Comparison of ENCODE assay signal across 29 mouse cellular contexts in genomic region chr19:18661683-18662082, GRCm38 (mm10). TPM values are rescaled to one million over a fixed set of nuclear protein-coding genes. Genes with fewer than 3 reads are reported as not detected.
A peak's percentile ranks its signal among the peaks of the same experiment; 100 is the strongest.
DNase-seq lines count a peak whose midpoint lies in the region; ATAC-seq and TF ChIP-seq lines count a peak whose summit lies in the region.
"Had no signal": no experiment of that assay in that cellular context is flagged by ENCODE, and none has a peak within 500 bp of the region (broad histone marks: within the 10 kb centered on the region; RNA-seq: fewer than 3 reads in every experiment).

No protein-coding gene starts in this region.

- H3K9ac ChIP-seq in MEL (ENCODE audit: control insufficient read depth, low read depth, low read length, poor library complexity, severe bottlenecking), result no peak overlapping the region
- no peak overlapping the region for H3K9ac ChIP-seq in liver, postnatal 0 days (replicated peaks)
- H3K9ac ChIP-seq: embryonic facial prominence, embryonic 15.5 days; heart, embryonic 13.5 days; hindbrain, embryonic 13.5 days; limb, embryonic 15.5 days; lung, embryonic 15.5 days; neural tube, embryonic 13.5 days had no signal

- H3K79me2 ChIP-seq in MEL (ENCODE audit: control insufficient read depth, insufficient read depth, low read length, poor library complexity), result peaks cover 2% of the 10 kb centered on the region; the same call in 1 of the 2 replicates

- peak; percentile 78 for ATAC-seq in erythroblast, adult 5-6 weeks (replicated peaks; ENCODE audit: low FRiP score, poor library complexity, severe bottlenecking)
- peak; percentile 56 for ATAC-seq in liver, postnatal 0 days
- ATAC-seq: inflammation-experienced regulatory T-cells, adult 6 months; midbrain, embryonic 16.5 days had no signal

- H3K4me3 ChIP-seq in MEL (ENCODE audit: control insufficient read depth in 1 of 2, insufficient read depth in 1 of 2, low read depth in 2 of 2, low read length in 2 of 2), result no peak overlapping the region
- H3K4me3 ChIP-seq in liver, postnatal 0 days (ENCODE audit: low read depth, low read length), result no peak overlapping the region
- H3K4me3 ChIP-seq: embryonic facial prominence, embryonic 15.5 days; forebrain, embryonic 10.5 days; heart, adult 2 months; heart, embryonic 13.5 days; hindbrain, embryonic 13.5 days; left cerebral cortex, adult 2 months; limb, embryonic 15.5 days; lung, embryonic 15.5 days; myocyte; neural tube, embryonic 13.5 days had no signal

- TF ChIP-seq CTCF in MEL (IDR thresholded peaks at IDR 0.05 in 2 of 3, conservative IDR thresholded peaks at IDR 0.05 in 1 of 3; ENCODE audit: control insufficient read depth in 1 of 3, insufficient read depth in 1 of 3, low read depth in 2 of 3, low read length in 3 of 3, poor library complexity in 1 of 3, severe bottlenecking in 1 of 3), result no peak
- TF ChIP-seq CTCF in liver, postnatal 0 days (IDR thresholded peaks at IDR 0.05; ENCODE audit: low read depth), result no peak

- no peaks in the 10 kb centered on the region for H3K9me3 ChIP-seq in MEL (replicated peaks; ENCODE audit: insufficient read depth, low read length)
- no peaks in the 10 kb centered on the region for H3K9me3 ChIP-seq in liver, postnatal 0 days (ENCODE audit: low read length)
- H3K9me3 ChIP-seq: embryonic facial prominence, embryonic 15.5 days; forebrain, embryonic 10.5 days; heart, embryonic 13.5 days; hindbrain, embryonic 13.5 days; limb, embryonic 15.5 days; lung, embryonic 15.5 days; neural tube, embryonic 13.5 days had no signal

- DNase-seq in gastrocnemius, postnatal 25 days, result peak; percentile 31
- DNase-seq in gastrocnemius, postnatal 14 days, result no peak
- DNase-seq in MEL (ENCODE audit: low read depth, low spot score), result peak; percentile 45
- DNase-seq in liver, postnatal 0 days, result no peak
- no peak for DNase-seq in adrenal gland, postnatal 25 days
- DNase-seq in adrenal gland, adult 18-20 months (ENCODE audit: low spot score in 2 of 2), result no peak
- DNase-seq: adrenal gland, postnatal 10 days; cerebellum, adult 9-10 months; heart, adult 2 months; heart, postnatal 14 days; kidney, adult 18-20 months; kidney, postnatal 4 days; left cerebral cortex, postnatal 4 days; lung, postnatal 36 days; retina, postnatal 1 day; right cerebral cortex, postnatal 25 days; spleen, adult 18-20 months had no signal

- intact Hi-C loops in gastrocnemius, postnatal 14 days (cut with DNase I; ENCODE audit: low total_unique reads), result no loop called here

- 34% methylated on average over 1 of the region's 1 CpGs for WGBS in liver, postnatal 0 days (ENCODE audit: insufficient replicate concordance)

- no peak overlapping the region for H3K27ac ChIP-seq in MEL (ENCODE audit: control insufficient read depth, low read depth, low read length)
- H3K27ac ChIP-seq in liver, postnatal 0 days (ENCODE audit: low read depth), result no peak overlapping the region
- H3K27ac ChIP-seq: forebrain, embryonic 10.5 days; heart, adult 2 months; heart, embryonic 13.5 days; hindbrain, embryonic 13.5 days; left cerebral cortex, adult 2 months; lung, embryonic 15.5 days; neural tube, embryonic 13.5 days had no signal

- H3K27me3 ChIP-seq in MEL (ENCODE audit: control insufficient read depth in 1 of 2, insufficient read depth in 2 of 2, low read length in 2 of 2), result no peaks in the 10 kb centered on the region
- H3K27me3 ChIP-seq in liver, postnatal 0 days (ENCODE audit: insufficient read depth, low read length), result no peaks in the 10 kb centered on the region
- H3K27me3 ChIP-seq: embryonic facial prominence, embryonic 15.5 days; heart, embryonic 13.5 days; hindbrain, embryonic 13.5 days; limb, embryonic 15.5 days; lung, embryonic 15.5 days; neural tube, embryonic 13.5 days had no signal

- H3K4me2 ChIP-seq in liver, postnatal 0 days (ENCODE audit: low read depth, low read length), result no peak overlapping the region
- H3K4me2 ChIP-seq: embryonic facial prominence, embryonic 15.5 days; heart, embryonic 13.5 days; hindbrain, embryonic 13.5 days; limb, embryonic 15.5 days; lung, embryonic 15.5 days; neural tube, embryonic 13.5 days had no signal

- H3K36me3 ChIP-seq in MEL (ENCODE audit: control insufficient read depth in 1 of 2, insufficient read depth in 2 of 2, low read length in 2 of 2), result peaks cover 0 to 13% of the 10 kb centered on the region in 2 experiments; a peak in 2 of 4 replicates
- H3K36me3 ChIP-seq in liver, postnatal 0 days (replicated peaks; ENCODE audit: insufficient read depth, low read length), result no peaks in the 10 kb centered on the region
- H3K36me3 ChIP-seq: embryonic facial prominence, embryonic 15.5 days; forebrain, embryonic 10.5 days; heart, embryonic 13.5 days; hindbrain, embryonic 13.5 days; limb, embryonic 15.5 days; lung, embryonic 15.5 days; neural tube, embryonic 13.5 days had no signal

- no peak for TF ChIP-seq RAD21 in MEL (IDR thresholded peaks at IDR 0.05; ENCODE audit: low read depth, low read length)

- no peak for TF ChIP-seq POLR2A in MEL (IDR thresholded peaks at IDR 0.05; ENCODE audit: control insufficient read depth in 1 of 2, insufficient read depth in 1 of 2, low read depth in 1 of 2, low read length in 2 of 2, poor library complexity in 1 of 2)

- no peak for TF ChIP-seq EP300 in MEL (IDR thresholded peaks at IDR 0.05; ENCODE audit: low read depth in 1 of 2, low read length in 2 of 2)
- TF ChIP-seq EP300 in liver, postnatal 0 days (IDR thresholded peaks at IDR 0.05; ENCODE audit: low read depth), result no peak

- peaks cover 0 to 8% of the 10 kb centered on the region in 2 experiments; a peak in 2 of 4 replicates for H3K4me1 ChIP-seq in MEL (ENCODE audit: control insufficient read depth in 1 of 2, insufficient read depth in 2 of 2, low read length in 2 of 2)
- no peaks in the 10 kb centered on the region for H3K4me1 ChIP-seq in liver, postnatal 0 days (ENCODE audit: insufficient read depth)
- H3K4me1 ChIP-seq: embryonic facial prominence, embryonic 15.5 days; forebrain, embryonic 10.5 days; heart, embryonic 13.5 days; hindbrain, embryonic 13.5 days; limb, embryonic 15.5 days; lung, embryonic 15.5 days; neural tube, embryonic 13.5 days had no signal

TF ChIP-seq in MEL, 35 proteins besides CTCF, POLR2A, EP300 and RAD21 (continues in another document):
- TF ChIP-seq MYC (IDR thresholded peaks at IDR 0.05; ENCODE audit: low read depth, low read length) (no peak), MAX (IDR thresholded peaks at IDR 0.05; ENCODE audit: low read length) (no peak), USF2 (IDR thresholded peaks at IDR 0.05; ENCODE audit: borderline replicate concordance in 1 of 2, insufficient read depth in 1 of 2, low read depth in 1 of 2, low read length in 2 of 2) (no peak), CHD2 (IDR thresholded peaks at IDR 0.05; ENCODE audit: low read length) (no peak), UBTF (IDR thresholded peaks at IDR 0.05; ENCODE audit: borderline replicate concordance, insufficient read depth, low read depth, low read length) (no peak), ZNF384 (IDR thresholded peaks at IDR 0.05; ENCODE audit: low read depth, low read length) (no peak)

RNA-seq across cellular contexts. Expression of gene Carnmt1, which starts 8.9 kb away (rescaled TPM):
- 100 to 1,000 TPM in 1 of 2 experiments, 10 to 100 TPM in 1; 93.9 to 131 TPM for total RNA-seq in gastrocnemius, postnatal 25 days (2021)
- total RNA-seq in gastrocnemius, postnatal 14 days (2021), result 10 to 100 TPM; 69.3 to 72.8 TPM
- total RNA-seq in MEL (2012; rRNA removed), result 15.4 and 16.4 TPM in 2 replicates
- 10 to 100 TPM in 1 of 2 experiments, not detected in 1; 23.3 TPM for polyA plus RNA-seq in MEL (2012; ENCODE audit: insufficient read depth in 1 of 2, insufficient read length in 2 of 2, low read depth in 1 of 2, low replicate concordance in 2 of 2, missing spikeins in 1 of 2)
- total RNA-seq in erythroblast, adult 5-6 weeks (2015; ENCODE audit: low replicate concordance), result 10.2 and 10.9 TPM in 2 replicates
- total RNA-seq in erythroblast, adult 5-6 weeks (2017; ENCODE audit: low replicate concordance), result 9.3 and 11.7 TPM in 2 replicates
- polyA plus RNA-seq in liver, postnatal 0 days (2015; fragmentation: Nextera tagmentation; extraction: Ambion mirVana), result 13.2 and 15.5 TPM in 2 replicates
- 23.9 and 28.6 TPM in 2 replicates for total RNA-seq in adrenal gland, postnatal 25 days (2021)
- total RNA-seq in adrenal gland, adult 18-20 months (2021), result 10 to 100 TPM; 22.8 to 25.0 TPM

RNA-seq across cellular contexts. Expression of gene Nmrk1, which starts 29.9 kb away (rescaled TPM):
- total RNA-seq in gastrocnemius, postnatal 25 days (2021), result 1 to 10 TPM; 2.2 to 2.7 TPM
- 1 to 10 TPM; 2.4 to 3.6 TPM for total RNA-seq in gastrocnemius, postnatal 14 days (2021)
- 22.5 and 25.1 TPM in 2 replicates for total RNA-seq in MEL (2012; rRNA removed)
- 10 to 100 TPM in 1 of 2 experiments, not detected in 1; 18.5 TPM for polyA plus RNA-seq in MEL (2012; ENCODE audit: insufficient read depth in 1 of 2, insufficient read length in 2 of 2, low read depth in 1 of 2, low replicate concordance in 2 of 2, missing spikeins in 1 of 2)
- total RNA-seq in erythroblast, adult 5-6 weeks (2015; ENCODE audit: low replicate concordance), result 0.63 and 1.7 TPM in 2 replicates
- total RNA-seq in erythroblast, adult 5-6 weeks (2017; ENCODE audit: low replicate concordance), result 1.1 and 1.8 TPM in 2 replicates
- polyA plus RNA-seq in liver, postnatal 0 days (2015; fragmentation: Nextera tagmentation; extraction: Ambion mirVana), result 10.9 and 12.6 TPM in 2 replicates
- 11.8 and 12.5 TPM in 2 replicates for total RNA-seq in adrenal gland, postnatal 25 days (2021)
- total RNA-seq in adrenal gland, adult 18-20 months (2021), result 10 to 100 TPM; 11.1 to 14.3 TPM

RNA-seq across cellular contexts. Expression of gene Ostf1, which starts 30.1 kb away (rescaled TPM):
- total RNA-seq in gastrocnemius, postnatal 25 days (2021), result 10 to 100 TPM; 19.1 to 26.4 TPM
- 10 to 100 TPM; 32.2 to 36.5 TPM for total RNA-seq in gastrocnemius, postnatal 14 days (2021)
- 152 and 162 TPM in 2 replicates for total RNA-seq in MEL (2012; rRNA removed)
- polyA plus RNA-seq in MEL (2012; ENCODE audit: insufficient read depth in 1 of 2, insufficient read length in 2 of 2, low read depth in 1 of 2, low replicate concordance in 2 of 2, missing spikeins in 1 of 2), result 100 to 1,000 TPM in 1 of 2 experiments, not detected in 1; 117 TPM
- 49.9 and 65.9 TPM in 2 replicates for total RNA-seq in erythroblast, adult 5-6 weeks (2015; ENCODE audit: low replicate concordance)
- total RNA-seq in erythroblast, adult 5-6 weeks (2017; ENCODE audit: low replicate concordance), result 59.0 and 70.4 TPM in 2 replicates
- 87.5 and 93.7 TPM in 2 replicates for polyA plus RNA-seq in liver, postnatal 0 days (2015; fragmentation: Nextera tagmentation; extraction: Ambion mirVana)
- 114 and 125 TPM in 2 replicates for total RNA-seq in adrenal gland, postnatal 25 days (2021)
- 100 to 1,000 TPM; 111 to 124 TPM for total RNA-seq in adrenal gland, adult 18-20 months (2021)

RNA-seq across cellular contexts. Expression of gene D030056L22Rik, which starts 51.3 kb away (rescaled TPM):
- total RNA-seq in gastrocnemius, postnatal 25 days (2021), result 1 to 10 TPM; 3.5 to 3.6 TPM
- 1 to 10 TPM; 2.6 to 3.1 TPM for total RNA-seq in gastrocnemius, postnatal 14 days (2021)
- total RNA-seq in MEL (2012; rRNA removed), result 27.8 and 29.0 TPM in 2 replicates
- polyA plus RNA-seq in MEL (2012; ENCODE audit: insufficient read depth in 1 of 2, insufficient read length in 2 of 2, low read depth in 1 of 2, low replicate concordance in 2 of 2, missing spikeins in 1 of 2), result 10 to 100 TPM in 1 of 2 experiments, not detected in 1; 27.0 TPM
- total RNA-seq in erythroblast, adult 5-6 weeks (2015; ENCODE audit: low replicate concordance), result 30.1 and 40.0 TPM in 2 replicates
- 17.3 and 21.9 TPM in 2 replicates for total RNA-seq in erythroblast, adult 5-6 weeks (2017; ENCODE audit: low replicate concordance)
- 18.2 and 19.5 TPM in 2 replicates for polyA plus RNA-seq in liver, postnatal 0 days (2015; fragmentation: Nextera tagmentation; extraction: Ambion mirVana)
- total RNA-seq in adrenal gland, postnatal 25 days (2021), result 11.8 and 13.2 TPM in 2 replicates
- total RNA-seq in adrenal gland, adult 18-20 months (2021), result 10 to 100 TPM; 12.8 to 13.4 TPM

Comparison
In these comparisons a context has a peak if more than half of its experiments do, and no peak if none do; other contexts are left out.
1. DNase-seq: peak in gastrocnemius, postnatal 25 days (single experiment) and MEL (single experiment); none in gastrocnemius, postnatal 14 days (single experiment), liver, postnatal 0 days (single experiment), adrenal gland, postnatal 25 days (single experiment) and adrenal gland, adult 18-20 months (0 of 2).